Comparison of ENCODE assay signal across 8 mouse cellular contexts in genomic region chr4:149990212-149990953, GRCm38 (mm10). TPM values are rescaled to one million over a fixed set of nuclear protein-coding genes. Genes with fewer than 3 reads are reported as not detected.
DNase-seq lines count a peak whose midpoint lies in the region; ATAC-seq and TF ChIP-seq lines count a peak whose summit lies in the region.

No protein-coding gene starts in this region.

- no peaks in the 10 kb centered on the region for H3K36me3 ChIP-seq in forebrain, embryonic 14.5 days (ENCODE audit: control insufficient read depth, insufficient read depth, low read length)
- no peaks in the 10 kb centered on the region for H3K36me3 ChIP-seq in hindbrain, embryonic 10.5 days
- no peaks in the 10 kb centered on the region for H3K36me3 ChIP-seq in limb, embryonic 14.5 days (ENCODE audit: control insufficient read depth, insufficient read depth, low read length)
- no peaks in the 10 kb centered on the region for H3K36me3 ChIP-seq in stomach, embryonic 14.5 days (ENCODE audit: control insufficient read depth, insufficient read depth, low read length)

- no peaks in the 10 kb centered on the region for H3K9me3 ChIP-seq in forebrain, embryonic 14.5 days (replicated peaks; ENCODE audit: control insufficient read depth, low read length)
- no peaks in the 10 kb centered on the region for H3K9me3 ChIP-seq in hindbrain, embryonic 10.5 days
- no peaks in the 10 kb centered on the region for H3K9me3 ChIP-seq in limb, embryonic 14.5 days (ENCODE audit: control insufficient read depth, low read length)
- H3K9me3 ChIP-seq in stomach, embryonic 14.5 days (ENCODE audit: control insufficient read depth, low read depth, low read length) = no peaks in the 10 kb centered on the region

- H3K27ac ChIP-seq in brown adipose tissue, adult 24 weeks (replicated peaks; ENCODE audit: low read depth, low read length) = peak overlapping the region; percentile 55
- H3K27ac ChIP-seq in forebrain, embryonic 14.5 days (ENCODE audit: low read depth, low read length) = peak overlapping the region; percentile 33; the same call in 1 of the 2 replicates
- peak overlapping the region; percentile 81 for H3K27ac ChIP-seq in hindbrain, embryonic 10.5 days
- peak overlapping the region; percentile 43; the same call in 1 of the 2 replicates for H3K27ac ChIP-seq in limb, embryonic 14.5 days (replicated peaks; ENCODE audit: low read depth, low read length)
- H3K27ac ChIP-seq in stomach, embryonic 14.5 days (ENCODE audit: low read length) = no peak overlapping the region

- H3K4me2 ChIP-seq in forebrain, embryonic 14.5 days (ENCODE audit: low read length) = no peak overlapping the region
- H3K4me2 ChIP-seq in limb, embryonic 14.5 days (replicated peaks; ENCODE audit: low read depth, low read length, severe bottlenecking) = no peak overlapping the region
- 0 out of 2 replicates have a peak overlapping the region, but pooled peaks have one; percentile 6 for H3K4me2 ChIP-seq in stomach, embryonic 14.5 days (replicated peaks; ENCODE audit: low read depth, low read length)

- peak overlapping the region; percentile 18 for H3K9ac ChIP-seq in forebrain, embryonic 14.5 days (ENCODE audit: low read length)
- H3K9ac ChIP-seq in limb, embryonic 14.5 days (ENCODE audit: low read depth, low read length, severe bottlenecking) = peak overlapping the region; percentile 41
- no peak overlapping the region for H3K9ac ChIP-seq in stomach, embryonic 14.5 days (replicated peaks; ENCODE audit: low read depth, low read length)

- no peak for TF ChIP-seq POLR2A in limb, embryonic 14.5 days (IDR thresholded peaks at IDR 0.05; ENCODE audit: borderline replicate concordance, extremely low read depth, insufficient read depth, insufficient read length)

- ATAC-seq in forebrain, embryonic 14.5 days = peak; percentile 81
- ATAC-seq in limb, embryonic 14.5 days (ENCODE audit: low FRiP score, low read depth) = no peak
- peak; percentile 21; the same call in 1 of the 2 replicates for ATAC-seq in stomach, embryonic 14.5 days (ENCODE audit: insufficient number of reproducible peaks, insufficient read depth, low FRiP score, low read depth)

- peaks cover 21% of the 10 kb centered on the region for H3K4me1 ChIP-seq in brown adipose tissue, adult 24 weeks (ENCODE audit: control insufficient read depth, insufficient read depth, insufficient read length, low read length)
- H3K4me1 ChIP-seq in forebrain, embryonic 14.5 days (ENCODE audit: control insufficient read depth, insufficient read depth, low read length) = peaks cover 16% of the 10 kb centered on the region
- peaks cover 34% of the 10 kb centered on the region for H3K4me1 ChIP-seq in hindbrain, embryonic 10.5 days (replicated peaks)
- H3K4me1 ChIP-seq in limb, embryonic 14.5 days (ENCODE audit: control insufficient read depth, insufficient read depth, low read length) = peaks cover 24% of the 10 kb centered on the region
- peaks cover 19% of the 10 kb centered on the region for H3K4me1 ChIP-seq in stomach, embryonic 14.5 days (ENCODE audit: control insufficient read depth, insufficient read depth, low read length)

- WGBS in forebrain, embryonic 14.5 days = 18% methylated on average over 8 of the region's 8 CpGs
- WGBS in hindbrain, embryonic 10.5 days = 11% methylated on average over 8 of the region's 8 CpGs
- 14% methylated on average over 8 of the region's 8 CpGs for WGBS in limb, embryonic 14.5 days
- 20% methylated on average over 8 of the region's 8 CpGs for whole genome bisulfite sequencing in stomach, embryonic 14.5 days

- H3K4me3 ChIP-seq in brown adipose tissue, adult 24 weeks (ENCODE audit: insufficient read depth, low read depth, low read length) = no peak overlapping the region
- H3K4me3 ChIP-seq in forebrain, embryonic 14.5 days (ENCODE audit: low read depth, low read length) = no peak overlapping the region
- H3K4me3 ChIP-seq in hindbrain, embryonic 10.5 days = peak overlapping the region; percentile 23; the same call in 1 of the 2 replicates
- H3K4me3 ChIP-seq in limb, embryonic 14.5 days (replicated peaks; ENCODE audit: low read length) = no peak overlapping the region
- H3K4me3 ChIP-seq in stomach, embryonic 14.5 days (ENCODE audit: low read depth, low read length) = no peak overlapping the region

- peak; percentile 66 for DNase-seq in adrenal gland, postnatal 10 days
- no peak for DNase-seq in adrenal gland, adult 18-20 months (ENCODE audit: low spot score in 2 of 2)
- DNase-seq in forebrain, embryonic 14.5 days (ENCODE audit: low spot score) = peak; percentile 81
- peak; percentile 44 for DNase-seq in hindbrain, embryonic 10.5 days (ENCODE audit: low spot score)
- DNase-seq in limb, embryonic 14.5 days (ENCODE audit: low spot score) = no peak
- DNase-seq in testis, postnatal 14 days (ENCODE audit: low spot score) = no peak

- H3K27me3 ChIP-seq in forebrain, embryonic 14.5 days (replicated peaks; ENCODE audit: control insufficient read depth, insufficient read depth, low read length) = no peaks in the 10 kb centered on the region
- H3K27me3 ChIP-seq in hindbrain, embryonic 10.5 days (ENCODE audit: insufficient read depth, poor library complexity, severe bottlenecking) = peaks cover 36% of the 10 kb centered on the region
- H3K27me3 ChIP-seq in limb, embryonic 14.5 days (ENCODE audit: control insufficient read depth, insufficient read depth, low read length) = no peaks in the 10 kb centered on the region
- H3K27me3 ChIP-seq in stomach, embryonic 14.5 days (ENCODE audit: control insufficient read depth, insufficient read depth, low read length) = no peaks in the 10 kb centered on the region

RNA-seq across cellular contexts. Expression of gene H6pd, which starts 18.4 kb away (rescaled TPM):
- 100 to 1,000 TPM; 102 to 133 TPM for total RNA-seq in adrenal gland, postnatal 10 days (2021)
- total RNA-seq in adrenal gland, adult 18-20 months (2021) = 100 to 1,000 TPM; 122 to 137 TPM
- 66.4 and 85.8 TPM in 2 replicates for polyA plus RNA-seq in brown adipose tissue, adult 24 weeks (2012; ENCODE audit: insufficient read depth, insufficient read length, missing spikeins)
- 1.5 and 1.8 TPM in 2 replicates for polyA plus RNA-seq in forebrain, embryonic 14.5 days (2014; fragmentation: Nextera tagmentation; extraction: Ambion mirVana)
- 4.8 and 5.6 TPM in 2 replicates for polyA plus RNA-seq in hindbrain, embryonic 10.5 days (2016; fragmentation: Nextera tagmentation; extraction: Ambion mirVana)
- 22.6 and 30.1 TPM in 2 replicates for polyA plus RNA-seq in limb, embryonic 14.5 days (2012; rRNA removed)
- 13.3 and 15.7 TPM in 2 replicates for polyA plus RNA-seq in limb, embryonic 14.5 days (2014; fragmentation: Nextera tagmentation; extraction: Ambion mirVana)
- polyA plus RNA-seq in stomach, embryonic 14.5 days (2014; fragmentation: Nextera tagmentation; extraction: Ambion mirVana) = 8.8 and 10.2 TPM in 2 replicates

RNA-seq across cellular contexts. Expression of gene Spsb1, which starts 35.5 kb away (rescaled TPM):
- 10 to 100 TPM; 31.6 TPM for total RNA-seq in adrenal gland, postnatal 10 days (2021)
- total RNA-seq in adrenal gland, adult 18-20 months (2021) = 10 to 100 TPM; 19.5 to 22.1 TPM
- 24.3 and 32.5 TPM in 2 replicates for polyA plus RNA-seq in brown adipose tissue, adult 24 weeks (2012; ENCODE audit: insufficient read depth, insufficient read length, missing spikeins)
- 4.8 and 6.2 TPM in 2 replicates for polyA plus RNA-seq in forebrain, embryonic 14.5 days (2014; fragmentation: Nextera tagmentation; extraction: Ambion mirVana)
- polyA plus RNA-seq in hindbrain, embryonic 10.5 days (2016; fragmentation: Nextera tagmentation; extraction: Ambion mirVana) = 10.7 and 12.0 TPM in 2 replicates
- polyA plus RNA-seq in limb, embryonic 14.5 days (2012; rRNA removed) = 19.4 and 21.9 TPM in 2 replicates
- 18.0 and 18.8 TPM in 2 replicates for polyA plus RNA-seq in limb, embryonic 14.5 days (2014; fragmentation: Nextera tagmentation; extraction: Ambion mirVana)
- polyA plus RNA-seq in stomach, embryonic 14.5 days (2014; fragmentation: Nextera tagmentation; extraction: Ambion mirVana) = 15.9 and 19.2 TPM in 2 replicates

Comparison
In these comparisons a context has a peak if more than half of its experiments do, and no peak if none do; other contexts are left out.
1. DNase-seq: peak in adrenal gland, postnatal 10 days (single experiment), forebrain, embryonic 14.5 days (single experiment) and hindbrain, embryonic 10.5 days (single experiment); none in adrenal gland, adult 18-20 months (0 of 2), limb, embryonic 14.5 days (single experiment) and testis, postnatal 14 days (single experiment).